Mouse (Mus musculus): Measurements from ENCODE around the gene Chl1. TPM values are rescaled to one million over a fixed set of nuclear protein-coding genes. Genes with fewer than 3 reads are reported as not detected.

Chl1 gene
- 0.68 TPM for polyA plus RNA-seq (2015; fragmentation: Illumina TruSeq; extraction: RNeasy Lipid Tissue Mini Kit (QIAGEN cat#74804); ENCODE audit: insufficient read depth, low read depth, low replicate concordance)

DNA sequence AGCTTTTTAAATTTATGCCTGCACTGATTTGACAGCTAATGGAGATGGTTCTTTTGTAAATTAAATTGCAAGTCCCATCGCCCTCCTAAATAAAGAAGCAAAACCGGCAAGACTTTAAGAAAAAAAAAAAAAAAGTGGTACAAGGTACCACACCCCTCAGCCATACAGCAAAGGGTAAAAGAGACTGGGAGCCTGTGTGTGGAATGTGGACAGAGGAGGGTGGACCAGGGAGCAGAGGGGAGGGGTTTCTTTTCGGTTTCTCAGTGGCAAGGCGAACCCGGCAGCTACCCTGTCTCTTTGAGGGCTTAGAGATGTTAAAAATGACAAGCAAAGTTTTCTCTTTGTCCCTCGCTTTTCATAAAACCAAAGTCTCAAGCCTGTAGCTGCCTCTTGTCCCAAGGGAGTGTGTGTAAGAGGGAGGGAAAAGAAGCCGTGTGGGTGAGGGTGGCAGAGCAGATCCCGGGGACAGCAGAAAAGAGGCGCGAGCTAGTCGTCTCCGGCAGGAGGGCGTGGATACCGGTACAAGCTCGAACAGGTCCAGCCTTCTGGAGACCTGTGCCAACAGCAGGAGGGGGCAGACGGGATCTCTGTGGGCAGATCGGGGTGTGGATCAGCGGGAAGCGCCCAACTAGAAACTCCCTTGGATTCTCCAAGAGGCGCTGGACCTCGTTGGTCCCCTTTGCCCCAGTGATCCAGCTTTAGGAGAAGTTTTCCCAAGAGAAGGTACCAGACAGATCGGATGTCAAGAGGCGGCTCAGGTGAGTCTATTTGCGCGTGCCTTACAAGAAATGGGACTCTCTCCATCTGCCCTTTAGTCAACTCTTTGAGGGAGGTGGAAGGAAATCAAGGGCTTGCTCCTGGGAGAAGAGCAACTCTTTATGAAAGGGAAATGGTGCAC lies at the start of gene Chl1:
Gene Chl1, plus strand, starts transcription at position 195 of the 898 bp plus-strand sequence.

